Mouse (Mus musculus) midbrain, embryonic 12.5 days (tissue): ENCODE measurements around the gene Sirpa. TPM values are rescaled to one million over a fixed set of nuclear protein-coding genes. Genes with fewer than 3 reads are reported as not detected.

Source experiments
- ATAC-seq: fragments of 200-750 bp; cut with Nextera tagmentation; 2 replicates; pipeline ENCODE4 v1.8.0; 2017; ENCODE audit warnings: low read depth, moderate TSS enrichment, moderate library complexity; ENCODE audit not compliant: low FRiP score
- H3K27ac ChIP-seq: fragments of 300-500 bp; sonication (generic); replicated peaks from 2 replicates; pipeline ENCODE4 v1.5.1; 2016; ENCODE audit warnings: mild to moderate bottlenecking
- H3K27me3 ChIP-seq: fragments of 300-500 bp; sonication (generic); 2 replicates; pipeline ENCODE4 v1.6.1; 2016; ENCODE audit warnings: mild to moderate bottlenecking
- H3K36me3 ChIP-seq: fragments of 300-500 bp; sonication (generic); 2 replicates; pipeline ENCODE4 v1.6.1; 2016
- H3K4me1 ChIP-seq: fragments of 300-500 bp; sonication (generic); 2 replicates; pipeline ENCODE4 v1.6.1; 2016
- H3K4me2 ChIP-seq: fragments of 300-500 bp; sonication (generic); replicated peaks from 2 replicates; pipeline ENCODE4 v1.6.1; 2016; ENCODE audit warnings: mild to moderate bottlenecking, moderate library complexity
- H3K4me3 ChIP-seq: fragments of 300-500 bp; sonication (generic); 2 replicates; pipeline ENCODE4 v1.5.1; 2016; ENCODE audit warnings: mild to moderate bottlenecking
- H3K9ac ChIP-seq: fragments of 300-500 bp; sonication (generic); replicated peaks from 2 replicates; pipeline ENCODE4 v1.6.1; 2016; ENCODE audit warnings: mild to moderate bottlenecking, moderate library complexity
- H3K9me3 ChIP-seq: fragments of 300-500 bp; sonication (generic); 2 replicates; pipeline ENCODE4 v1.6.1; 2016; ENCODE audit warnings: mild to moderate bottlenecking
- WGBS: fragments of 180-500 bp; shearing (Covaris S2); methylation state at CpG from one replicate; pipeline ENCODE4 v1.1.7; 2016; 5-methylcytosine and 5-hydroxymethylcytosine counted together
- polyA plus RNA-seq: library from polyadenylated mRNA; unstranded; fragments of >200 nt; fragmentation: Nextera tagmentation; extraction: Ambion mirVana; gene quantifications from 2 replicates; pipeline ENCODE4 v1.2.1, GENCODE M21; 2016

Sirpa gene
- polyA plus RNA-seq, 1 experiment from 2014 or later, result 21.6 TPM

DNA sequence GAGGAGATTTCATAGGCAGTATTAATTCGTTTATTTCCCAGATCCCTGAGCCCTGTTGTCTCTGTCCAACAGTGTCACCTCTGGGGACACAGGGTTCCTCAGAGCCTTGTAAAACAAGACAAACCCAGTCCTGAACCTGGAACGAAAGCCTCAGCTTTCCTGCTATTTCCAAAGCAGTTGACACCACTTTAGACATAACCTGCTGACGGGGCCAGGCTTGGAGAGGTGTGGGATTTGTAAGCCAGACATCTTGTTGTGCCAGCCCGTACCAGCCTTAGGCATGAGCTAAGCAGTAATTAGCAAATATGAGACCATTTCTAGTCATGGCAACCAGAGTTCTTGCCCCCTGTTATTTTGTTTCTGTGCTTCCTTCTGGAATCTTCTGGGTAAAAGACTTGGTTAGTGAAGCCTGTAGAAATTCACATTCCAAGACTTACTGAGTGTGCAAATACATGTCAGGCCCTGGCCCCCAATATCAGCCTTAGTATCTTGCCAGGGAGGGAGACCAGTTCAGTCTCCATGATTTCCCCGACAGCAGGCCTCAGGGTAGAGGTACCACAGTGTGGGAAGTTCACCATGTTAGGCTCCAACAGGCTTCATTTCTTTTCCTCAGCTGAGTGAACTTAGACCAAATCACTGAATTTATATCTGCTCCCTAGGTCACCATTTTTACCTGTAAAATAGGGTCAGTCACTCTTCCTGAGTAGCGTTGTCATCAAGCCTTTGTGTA is 36.0 kb downstream of the Sirpa start:
- H3K27ac ChIP-seq, result no peak overlapping the region
- no peak for ATAC-seq
- 88% methylated on average over 6 of the region's 6 CpGs for WGBS

GRCm38 (mm10) chr2:129629786-129630531 is 37.3 kb downstream of the Sirpa start:
- 94% methylated on average over 15 of the region's 15 CpGs for WGBS
- Histone ChIP-seq H3K9me3 (no peaks in the 10 kb centered on the region), H3K27ac (no peak overlapping the region), H3K27me3 (no peaks in the 10 kb centered on the region), H3K9ac (no peak overlapping the region), H3K4me2 (no peak overlapping the region), H3K4me3 (no peak overlapping the region), H3K4me1 (peaks cover 2% of the 10 kb centered on the region; the same call in 1 of the 2 replicates), H3K36me3 (no peaks in the 10 kb centered on the region)
- ATAC-seq, result no peak

More for the DNA sequence above, 36.0 kb downstream of the Sirpa start:
- Histone ChIP-seq H3K4me1 (peaks cover 10% of the 10 kb centered on the region), H3K9me3 (no peaks in the 10 kb centered on the region), H3K4me2 (no peak overlapping the region), H3K27me3 (no peaks in the 10 kb centered on the region), H3K36me3 (no peaks in the 10 kb centered on the region), H3K4me3 (no peak overlapping the region), H3K9ac (no peak overlapping the region)

DNA sequence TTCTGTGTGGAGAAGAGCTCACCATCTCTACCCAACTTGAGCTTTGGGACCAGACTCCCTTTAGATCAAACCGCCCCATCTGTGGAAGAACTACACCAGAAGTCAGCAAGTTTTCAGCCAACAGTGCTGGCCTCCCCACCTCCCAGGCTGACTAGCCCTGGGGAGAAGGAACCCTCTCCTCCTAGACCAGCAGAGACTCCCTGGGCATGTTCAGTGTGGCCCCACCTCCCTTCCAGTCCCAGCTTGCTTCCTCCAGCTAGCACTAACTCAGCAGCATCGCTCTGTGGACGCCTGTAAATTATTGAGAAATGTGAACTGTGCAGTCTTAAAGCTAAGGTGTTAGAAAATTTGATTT is 37.9 kb downstream of the Sirpa start:
- no peaks in the 10 kb centered on the region for H3K9me3 ChIP-seq
- H3K27me3 ChIP-seq, result no peaks in the 10 kb centered on the region
- H3K9ac ChIP-seq, result no peak overlapping the region
- H3K4me2 ChIP-seq, result no peak overlapping the region
- ATAC-seq, result no peak
- 97% methylated on average over 3 of the region's 3 CpGs for WGBS
- no peak overlapping the region for H3K4me3 ChIP-seq
- H3K36me3 ChIP-seq, result no peaks in the 10 kb centered on the region
- H3K4me1 ChIP-seq, result no peaks in the 10 kb centered on the region
- H3K27ac ChIP-seq, result no peak overlapping the region

DNA sequence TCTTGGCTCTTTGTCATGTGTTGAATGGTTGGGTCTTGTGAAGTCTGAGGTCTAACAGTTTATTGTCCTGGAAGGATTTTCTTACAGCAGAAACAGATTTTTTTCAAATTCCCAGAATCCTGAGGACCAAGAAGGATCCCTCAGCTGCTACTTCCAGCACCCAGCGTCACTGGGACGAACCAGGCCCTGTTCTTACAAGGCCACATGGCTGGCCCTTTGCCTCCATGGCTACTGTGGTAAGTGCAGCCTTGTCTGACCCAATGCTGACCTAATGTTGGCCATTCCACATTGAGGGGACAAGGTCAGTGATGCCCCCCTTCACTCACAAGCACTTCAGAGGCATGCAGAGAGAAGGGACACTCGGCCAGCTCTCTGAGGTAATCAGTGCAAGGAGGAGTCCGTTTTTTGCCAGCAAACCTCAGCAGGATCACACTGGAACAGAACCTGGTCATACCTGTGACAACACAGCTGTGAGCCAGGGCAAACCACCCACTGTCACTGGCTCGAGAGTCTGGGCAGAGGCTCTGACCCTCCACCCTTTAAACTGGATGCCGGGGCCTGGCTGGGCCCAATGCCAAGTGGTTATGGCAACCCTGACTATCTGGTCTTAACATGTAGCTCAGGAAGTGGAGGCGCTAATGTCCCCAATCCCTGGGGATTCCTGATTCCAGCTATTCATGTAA is 38.5 kb downstream of the Sirpa start:
- no peaks in the 10 kb centered on the region for H3K27me3 ChIP-seq
- 87% methylated on average over 7 of the region's 7 CpGs for WGBS
- H3K9me3 ChIP-seq, result no peaks in the 10 kb centered on the region
- H3K4me3 ChIP-seq, result no peak overlapping the region
- no peaks in the 10 kb centered on the region for H3K4me1 ChIP-seq
- no peak overlapping the region for H3K27ac ChIP-seq
- ATAC-seq, result no peak
- H3K36me3 ChIP-seq, result no peaks in the 10 kb centered on the region
- H3K4me2 ChIP-seq, result no peak overlapping the region
- no peak overlapping the region for H3K9ac ChIP-seq

- no peak overlapping the region for H3K27ac ChIP-seq
- no peaks in the 10 kb centered on the region for H3K9me3 ChIP-seq
- H3K36me3 ChIP-seq, result no peaks in the 10 kb centered on the region
- no peak overlapping the region for H3K4me3 ChIP-seq
- H3K27me3 ChIP-seq, result no peaks in the 10 kb centered on the region
- no peaks in the 10 kb centered on the region for H3K4me1 ChIP-seq
- no peak overlapping the region for H3K4me2 ChIP-seq
- no peak overlapping the region for H3K9ac ChIP-seq
- no peak for ATAC-seq
- WGBS, result 87% methylated on average over 7 of the region's 7 CpGs
Measured at GRCm38 (mm10) chr2:129632324-129632723, 39.7 kb downstream of the Sirpa start.

DNA sequence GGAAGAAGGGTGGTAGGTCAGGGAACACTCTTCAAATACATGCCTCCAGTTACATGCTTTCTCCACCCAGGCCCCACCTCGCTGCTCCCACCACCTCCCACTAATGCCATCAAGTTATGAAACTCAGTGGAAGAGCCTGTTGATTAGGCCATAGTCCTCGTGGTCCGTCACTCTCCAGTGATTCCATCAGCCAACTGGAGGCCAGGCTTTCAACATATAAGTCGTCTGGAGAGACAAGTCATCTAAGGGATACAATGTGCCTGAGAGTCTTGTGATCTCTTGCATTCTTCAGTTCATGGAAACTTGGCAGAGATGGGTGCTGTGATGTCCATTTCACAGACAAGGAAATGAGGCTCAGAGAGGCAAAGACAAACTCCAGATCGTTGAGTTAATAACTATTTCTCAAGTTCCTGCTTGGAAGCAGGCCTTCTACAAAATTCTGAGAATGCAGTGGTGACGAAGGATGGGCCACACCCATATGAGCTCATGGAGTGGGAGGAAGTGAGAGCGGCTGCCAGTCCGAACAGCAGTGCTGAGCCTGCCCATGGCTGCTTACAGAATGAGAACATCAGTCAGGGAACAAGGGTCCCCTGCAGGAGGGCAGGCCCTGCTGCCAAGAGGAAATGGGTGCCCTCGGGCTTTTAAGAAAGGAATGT is 40.6 kb downstream of the Sirpa start:
- Histone ChIP-seq H3K9ac (no peak overlapping the region), H3K4me1 (no peaks in the 10 kb centered on the region), H3K4me3 (no peak overlapping the region), H3K4me2 (no peak overlapping the region), H3K27me3 (no peaks in the 10 kb centered on the region), H3K27ac (no peak overlapping the region), H3K9me3 (no peaks in the 10 kb centered on the region), H3K36me3 (no peaks in the 10 kb centered on the region)
- WGBS, result 81% methylated on average over 9 of the region's 9 CpGs
- ATAC-seq, result no peak

DNA sequence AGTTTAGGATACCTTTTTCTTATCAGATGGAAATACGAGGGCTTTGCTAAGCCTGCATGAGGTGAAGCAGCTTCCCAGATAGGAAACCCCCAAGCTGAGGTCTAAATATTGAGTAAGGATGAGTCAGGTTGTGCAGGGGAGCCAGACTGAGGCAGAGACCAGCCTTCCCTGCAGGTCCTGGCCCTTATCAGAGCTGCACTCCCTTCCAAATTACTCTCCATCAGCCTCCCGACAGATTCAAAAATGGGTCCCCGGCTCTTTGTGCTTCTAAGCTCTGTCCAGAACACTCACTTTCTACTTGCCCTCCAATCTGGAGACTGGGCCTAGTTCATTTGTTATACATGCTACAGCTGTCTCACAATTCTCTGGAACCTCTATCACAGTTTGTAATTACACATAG is 41.3 kb downstream of the Sirpa start:
- Histone ChIP-seq H3K4me3 (no peak overlapping the region), H3K4me2 (no peak overlapping the region), H3K27me3 (no peaks in the 10 kb centered on the region), H3K27ac (no peak overlapping the region), H3K9me3 (no peaks in the 10 kb centered on the region), H3K4me1 (no peaks in the 10 kb centered on the region), H3K36me3 (no peaks in the 10 kb centered on the region), H3K9ac (no peak overlapping the region)
- 88% methylated on average over 3 of the region's 3 CpGs for WGBS
- no peak for ATAC-seq

- H3K4me3 ChIP-seq, result no peak overlapping the region
- H3K27me3 ChIP-seq, result no peaks in the 10 kb centered on the region
- no peak overlapping the region for H3K27ac ChIP-seq
- H3K36me3 ChIP-seq, result no peaks in the 10 kb centered on the region
- ATAC-seq, result no peak
- H3K9ac ChIP-seq, result no peak overlapping the region
- WGBS, result 79% methylated on average over 4 of the region's 4 CpGs
- no peaks in the 10 kb centered on the region for H3K9me3 ChIP-seq
- 0 out of 2 replicates have a peak, but pooled peaks cover 6% of the 10 kb centered on the region for H3K4me1 ChIP-seq
- no peak overlapping the region for H3K4me2 ChIP-seq
Measured at GRCm38 (mm10) chr2:129652616-129653015, 60.0 kb downstream of the Sirpa start.

GRCm38 (mm10) chr2:129653632-129654031 is 61.0 kb downstream of the Sirpa start:
- no peak overlapping the region for H3K4me2 ChIP-seq
- no peaks in the 10 kb centered on the region for H3K9me3 ChIP-seq
- ATAC-seq, result no peak
- no peaks in the 10 kb centered on the region for H3K36me3 ChIP-seq
- H3K27me3 ChIP-seq, result no peaks in the 10 kb centered on the region
- 81% methylated on average over 2 of the region's 2 CpGs for WGBS
- H3K4me3 ChIP-seq, result no peak overlapping the region
- H3K9ac ChIP-seq, result no peak overlapping the region
- H3K4me1 ChIP-seq, result 0 out of 2 replicates have a peak, but pooled peaks cover 5% of the 10 kb centered on the region
- H3K27ac ChIP-seq, result no peak overlapping the region

GRCm38 (mm10) chr2:129654233-129654950 is 61.8 kb downstream of the Sirpa start:
- ATAC-seq, result no peak
- no peaks in the 10 kb centered on the region for H3K9me3 ChIP-seq
- H3K27me3 ChIP-seq, result no peaks in the 10 kb centered on the region
- H3K36me3 ChIP-seq, result no peaks in the 10 kb centered on the region
- no peak overlapping the region for H3K9ac ChIP-seq
- no peak overlapping the region for H3K27ac ChIP-seq
- H3K4me3 ChIP-seq, result no peak overlapping the region
- no peak overlapping the region for H3K4me2 ChIP-seq
- WGBS, result 90% methylated on average over 4 of the region's 4 CpGs
- H3K4me1 ChIP-seq, result no peaks in the 10 kb centered on the region

DNA sequence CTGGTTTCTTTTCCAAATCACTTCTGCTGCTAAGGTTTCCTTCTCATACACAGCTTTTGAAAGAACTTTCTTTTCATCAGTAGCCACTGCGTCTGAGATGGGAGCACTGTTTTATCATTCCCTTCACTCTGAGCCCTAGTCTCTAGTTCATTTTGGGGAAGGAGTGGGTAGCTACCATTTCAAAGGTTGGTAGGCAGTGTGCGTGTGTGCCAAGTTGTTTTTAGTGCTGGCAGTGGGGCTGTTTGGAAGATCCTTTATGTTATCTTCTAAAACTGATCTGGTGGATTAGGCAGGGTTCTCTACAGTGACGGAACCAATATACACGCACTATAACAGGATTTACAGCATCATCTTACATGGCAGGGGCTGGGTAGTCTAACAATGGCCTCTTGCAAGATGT is 62.4 kb downstream of the Sirpa start:
- H3K36me3 ChIP-seq, result no peaks in the 10 kb centered on the region
- no peak overlapping the region for H3K4me3 ChIP-seq
- H3K27ac ChIP-seq, result no peak overlapping the region
- H3K27me3 ChIP-seq, result no peaks in the 10 kb centered on the region
- 90% methylated on average over 4 of the region's 4 CpGs for WGBS
- ATAC-seq, result no peak
- H3K4me1 ChIP-seq, result no peaks in the 10 kb centered on the region
- H3K9me3 ChIP-seq, result no peaks in the 10 kb centered on the region
- no peak overlapping the region for H3K9ac ChIP-seq
- H3K4me2 ChIP-seq, result no peak overlapping the region
